ENCODE assay signal across 13 mouse cellular contexts in genomic region chr16:25262965-25263364, GRCm38 (mm10). TPM values are rescaled to one million over a fixed set of nuclear protein-coding genes. Genes with fewer than 3 reads are reported as not detected.
DNase-seq lines count a peak whose midpoint lies in the region; ATAC-seq and TF ChIP-seq lines count a peak whose summit lies in the region.
"Had no signal": no experiment of that assay in that cellular context is flagged by ENCODE, and none has a peak within 500 bp of the region (broad histone marks: within the 10 kb centered on the region; RNA-seq: fewer than 3 reads in every experiment).

No protein-coding gene starts in this region.

- DNase-seq in adrenal gland, adult 2 months, result peak; percentile 68
- DNase-seq in adrenal gland, postnatal 4 days (ENCODE audit: low spot score in 2 of 2), result no peak
- no peak for DNase-seq in kidney, adult 2 months
- DNase-seq in brain, embryonic 14.5 days (ENCODE audit: low read depth), result peak; percentile 26
- DNase-seq in heart, postnatal 4 days, result peak; percentile 7
- no peak for DNase-seq in spleen, adult 12 weeks (ENCODE audit: low spot score)
- DNase-seq in left cerebral cortex, adult 18-20 months (ENCODE audit: low spot score in 2 of 2), result no peak

- H3K9ac ChIP-seq in kidney, embryonic 16.5 days (replicated peaks; ENCODE audit: low read length), result no peak overlapping the region
- H3K9ac ChIP-seq: heart, embryonic 13.5 days; kidney, embryonic 15.5 days had no signal

- H3K9me3 ChIP-seq in kidney, embryonic 16.5 days (ENCODE audit: low read length), result no peaks in the 10 kb centered on the region
- H3K9me3 ChIP-seq: heart, embryonic 13.5 days; kidney, embryonic 15.5 days; megakaryocyte, embryonic 14.5 days had no signal

- H3K4me1 ChIP-seq in kidney, embryonic 16.5 days (ENCODE audit: insufficient read depth, low read length), result no peaks in the 10 kb centered on the region
- peaks cover 2% of the 10 kb centered on the region; the same call in 1 of the 2 replicates for H3K4me1 ChIP-seq in kidney, adult 2 months (ENCODE audit: control insufficient read depth, insufficient read depth, low read length)
- H3K4me1 ChIP-seq: kidney, embryonic 15.5 days; megakaryocyte, embryonic 14.5 days had no signal

- WGBS in kidney, embryonic 16.5 days, result 65% methylated on average over 4 of the region's 4 CpGs
- 67% methylated on average over 4 of the region's 4 CpGs for WGBS in kidney, adult 2 months

- ATAC-seq in kidney, embryonic 16.5 days (ENCODE audit: low FRiP score, low TSS enrichment), result peak; percentile 31; the same call in 1 of the 2 replicates

- TF ChIP-seq CTCF in kidney, adult 2 months (conservative IDR thresholded peaks at IDR 0.05; ENCODE audit: insufficient read depth, insufficient read length, low read depth, low read length), result no peak
- no peak for TF ChIP-seq CTCF in brain, embryonic 14.5 days (IDR thresholded peaks at IDR 0.05; ENCODE audit: borderline replicate concordance, extremely low read depth, insufficient read depth, insufficient read length)

- H3K4me3 ChIP-seq in kidney, embryonic 16.5 days (ENCODE audit: low read length), result no peak overlapping the region
- H3K4me3 ChIP-seq in kidney, adult 2 months (ENCODE audit: insufficient read depth, low read depth, low read length), result no peak overlapping the region
- H3K4me3 ChIP-seq: heart, embryonic 13.5 days; kidney, embryonic 15.5 days; megakaryocyte, embryonic 14.5 days had no signal

- no peak for TF ChIP-seq POLR2A in kidney, adult 2 months (IDR thresholded peaks at IDR 0.05; ENCODE audit: low read depth, low read length)
- no peak for TF ChIP-seq POLR2A in brain, embryonic 14.5 days (IDR thresholded peaks at IDR 0.05; ENCODE audit: borderline replicate concordance, extremely low read depth, insufficient read depth, insufficient read length, poor library complexity, severe bottlenecking)

- no peaks in the 10 kb centered on the region for H3K36me3 ChIP-seq in kidney, embryonic 16.5 days (ENCODE audit: insufficient read depth, low read length)
- no peaks in the 10 kb centered on the region for H3K36me3 ChIP-seq in kidney, adult 2 months (ENCODE audit: control insufficient read depth, insufficient read depth, low read length)
- H3K36me3 ChIP-seq: heart, embryonic 13.5 days; kidney, embryonic 15.5 days had no signal

- H3K4me2 ChIP-seq in kidney, embryonic 16.5 days (replicated peaks; ENCODE audit: low read depth, low read length), result no peak overlapping the region
- H3K4me2 ChIP-seq: heart, embryonic 13.5 days; kidney, embryonic 15.5 days had no signal

- no peak overlapping the region for H3K27ac ChIP-seq in kidney, embryonic 16.5 days (ENCODE audit: low read length)
- no peak overlapping the region for H3K27ac ChIP-seq in kidney, adult 2 months (ENCODE audit: insufficient read depth, low read depth, low read length)
- H3K27ac ChIP-seq: heart, embryonic 13.5 days; kidney, embryonic 15.5 days had no signal

- peaks cover 3% of the 10 kb centered on the region; the same call in 1 of the 2 replicates for H3K27me3 ChIP-seq in kidney, embryonic 16.5 days (ENCODE audit: insufficient read depth, low read length)
- no peaks in the 10 kb centered on the region; the same call in 1 of the 2 replicates for H3K27me3 ChIP-seq in kidney, adult 2 months (replicated peaks; ENCODE audit: control insufficient read depth, insufficient read depth, low read length)

RNA-seq across cellular contexts. Expression of gene Tprg, which starts 23.7 kb away (rescaled TPM):
- total RNA-seq in adrenal gland, adult 2 months (2021), result not detected
- not detected in 2 replicates for polyA plus RNA-seq in adrenal gland, adult 2 months (2012; rRNA removed)
- total RNA-seq in adrenal gland, postnatal 4 days (2021), result not detected
- polyA plus RNA-seq in kidney, embryonic 16.5 days (2015; fragmentation: Nextera tagmentation; extraction: Ambion mirVana), result not detected in 2 replicates
- 0.08 and 0.14 TPM in 2 replicates for polyA plus RNA-seq in kidney, adult 2 months (2012; rRNA removed)
- polyA plus RNA-seq in brain, embryonic 14.5 days (2012; rRNA removed), result not detected in 2 replicates
- total RNA-seq in heart, postnatal 4 days (2021), result not detected
- not detected for total RNA-seq in left cerebral cortex, adult 18-20 months (2021)
- total RNA-seq: left cerebral cortex, postnatal 25 days had no signal
- polyA plus RNA-seq: cortical plate, adult 2 months; heart, embryonic 13.5 days; kidney, embryonic 15.5 days had no signal

Comparison
In these comparisons a context has a peak if more than half of its experiments do, and no peak if none do; other contexts are left out.
1. DNase-seq: peak in adrenal gland, adult 2 months (single experiment), brain, embryonic 14.5 days (single experiment) and heart, postnatal 4 days (single experiment); none in adrenal gland, postnatal 4 days (0 of 2), kidney, adult 2 months (single experiment), spleen, adult 12 weeks (single experiment) and left cerebral cortex, adult 18-20 months (0 of 2).